Mouse (Mus musculus) layer of hippocampus, adult 9-10 months (tissue): ENCODE data around the gene Medag.

Experiments used
- DNase-seq: peaks from one replicate; pipeline ENCODE4 v3.0.0; 2022; ENCODE audit warnings: low spot score

The Medag gene

GRCm38 (mm10) chr5:149385228-149385961 lies 26.2 kb upstream of the Medag start:
- no peak for DNase-seq

- no peak for DNase-seq
Observed at GRCm38 (mm10) chr5:149386294-149386850, 25.2 kb upstream of the Medag start.

- DNase-seq: no peak
Observed at GRCm38 (mm10) chr5:149388947-149389346, 22.6 kb upstream of the Medag start.

GRCm38 (mm10) chr5:149389548-149390211 lies 21.9 kb upstream of the Medag start:
- no peak for DNase-seq

- DNase-seq: no peak
Observed at GRCm38 (mm10) chr5:149391574-149392375, 19.8 kb upstream of the Medag start.

GRCm38 (mm10) chr5:149392420-149392988 lies 19.0 kb upstream of the Medag start:
- DNase-seq: no peak

GRCm38 (mm10) chr5:149401446-149401975 lies 10.0 kb upstream of the Medag start:
- DNase-seq: no peak

GRCm38 (mm10) chr5:149402029-149402428 lies 9.5 kb upstream of the Medag start:
- no peak for DNase-seq

- no peak for DNase-seq
Observed at GRCm38 (mm10) chr5:149403386-149403785, 8.2 kb upstream of the Medag start.

GRCm38 (mm10) chr5:149404710-149405109 lies 6.8 kb upstream of the Medag start:
- no peak for DNase-seq

- DNase-seq: peak; percentile 41
Observed at GRCm38 (mm10) chr5:149406791-149407276, 4.7 kb upstream of the Medag start.

- DNase-seq: no peak
Observed at GRCm38 (mm10) chr5:149409502-149409901, 2.0 kb upstream of the Medag start.

- DNase-seq: no peak
Observed at GRCm38 (mm10) chr5:149412194-149412575, 636 bp downstream of the Medag start.

- DNase-seq: no peak
Observed at GRCm38 (mm10) chr5:149412671-149413070, 1.1 kb downstream of the Medag start.

- no peak for DNase-seq
Observed at GRCm38 (mm10) chr5:149414369-149415167, 3.0 kb downstream of the Medag start.

- no peak for DNase-seq
Observed at GRCm38 (mm10) chr5:149417381-149417780, 5.8 kb downstream of the Medag start.

GRCm38 (mm10) chr5:149426525-149426924 lies 15.0 kb downstream of the Medag start:
- no peak for DNase-seq

GRCm38 (mm10) chr5:149427277-149428060 lies 15.9 kb downstream of the Medag start:
- DNase-seq: no peak

- DNase-seq: no peak
Observed at GRCm38 (mm10) chr5:149428347-149428746, 16.8 kb downstream of the Medag start.

GRCm38 (mm10) chr5:149428810-149429255 lies 17.3 kb downstream of the Medag start:
- no peak for DNase-seq
